Mouse (Mus musculus): ENCODE measurements around the gene Zfp872. TPM values are rescaled to one million over a fixed set of nuclear protein-coding genes. Genes with fewer than 3 reads are reported as not detected.

The Zfp872 gene
- 0.04 and 0.05 TPM in 2 replicates for polyA plus RNA-seq (2012; rRNA removed)

- WGBS, result 24% methylated on average over 43 of the region's 43 CpGs
- no peaks in the 10 kb centered on the region for H3K36me3 ChIP-seq (ENCODE audit: control insufficient read depth, insufficient read depth, low read length)
- DNase-seq, result no peak
- H3K4me3 ChIP-seq (ENCODE audit: control insufficient read depth, insufficient read depth, low read length), result peak within 1 kb of the TSS; percentile 4
- H3K27ac ChIP-seq (ENCODE audit: control insufficient read depth, insufficient read depth, low read length), result no peak within 1 kb of the TSS
- peaks cover 5% of the 10 kb centered on the region; the same call in 1 of the 2 replicates for H3K4me1 ChIP-seq (replicated peaks; ENCODE audit: control insufficient read depth, insufficient read depth, low read length)
- no peak for TF ChIP-seq POLR2A (IDR thresholded peaks at IDR 0.05; ENCODE audit: control insufficient read depth, extremely low read depth, insufficient read depth, low read length, poor library complexity)
- no peak for TF ChIP-seq CTCF (IDR thresholded peaks at IDR 0.05; ENCODE audit: borderline replicate concordance, control insufficient read depth, extremely low read depth, insufficient read depth, low read length, poor library complexity)
- peaks cover 8% of the 10 kb centered on the region; the same call in 1 of the 2 replicates for H3K27me3 ChIP-seq (ENCODE audit: control insufficient read depth, insufficient read depth, low read length)
Observed at GRCm38 (mm10) chr9:22188025-22188611, at the start of gene Zfp872. Gene Zfp872 (plus strand): TSS chr9:22188090.

DNA sequence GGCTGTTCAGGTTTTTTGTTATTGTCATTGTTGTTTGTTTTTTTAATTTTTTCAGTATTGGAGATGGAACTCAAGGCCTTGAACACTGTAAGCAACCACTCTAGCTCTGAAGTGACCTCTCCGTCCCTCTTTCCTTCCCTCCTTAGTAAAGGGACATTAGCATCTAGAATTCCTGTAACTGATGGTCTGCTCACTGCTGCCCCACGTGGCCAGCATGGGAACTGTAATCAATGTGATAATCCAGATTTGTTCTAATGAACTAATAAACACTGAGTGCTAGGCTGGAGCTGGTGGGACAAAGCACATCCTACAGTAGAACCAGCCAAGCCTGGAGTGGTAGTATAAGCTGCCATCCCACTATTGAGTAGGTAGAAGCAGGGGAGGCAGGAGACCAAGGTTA is 49.4 kb upstream of the Zfp872 start:
- WGBS, result 43% methylated on average over 2 of the region's 2 CpGs
- no peak for DNase-seq
- H3K27me3 ChIP-seq (ENCODE audit: control insufficient read depth, insufficient read depth, low read length), result no peaks in the 10 kb centered on the region

GRCm38 (mm10) chr9:22139746-22140145 is 48.1 kb upstream of the Zfp872 start:
- WGBS, result 98% methylated on average over 5 of the region's 5 CpGs
- H3K36me3 ChIP-seq (ENCODE audit: control insufficient read depth, insufficient read depth, low read length), result no peaks in the 10 kb centered on the region
- no peak overlapping the region for H3K4me3 ChIP-seq (ENCODE audit: control insufficient read depth, insufficient read depth, low read length)
- TF ChIP-seq POLR2A (IDR thresholded peaks at IDR 0.05; ENCODE audit: control insufficient read depth, extremely low read depth, insufficient read depth, low read length, poor library complexity) (no peak), CTCF (IDR thresholded peaks at IDR 0.05; ENCODE audit: borderline replicate concordance, control insufficient read depth, extremely low read depth, insufficient read depth, low read length, poor library complexity) (no peak)
- DNase-seq, result no peak
- no peak overlapping the region for H3K27ac ChIP-seq (ENCODE audit: control insufficient read depth, insufficient read depth, low read length)
- H3K4me1 ChIP-seq (replicated peaks; ENCODE audit: control insufficient read depth, insufficient read depth, low read length), result peaks cover 21% of the 10 kb centered on the region
- H3K27me3 ChIP-seq (ENCODE audit: control insufficient read depth, insufficient read depth, low read length), result no peaks in the 10 kb centered on the region

More for the DNA sequence above, 49.4 kb upstream of the Zfp872 start:
- Histone ChIP-seq H3K27ac (ENCODE audit: control insufficient read depth, insufficient read depth, low read length) (no peak overlapping the region), H3K4me1 (replicated peaks; ENCODE audit: control insufficient read depth, insufficient read depth, low read length) (peaks cover 31% of the 10 kb centered on the region), H3K4me3 (ENCODE audit: control insufficient read depth, insufficient read depth, low read length) (no peak overlapping the region), H3K36me3 (ENCODE audit: control insufficient read depth, insufficient read depth, low read length) (no peaks in the 10 kb centered on the region)
- TF ChIP-seq CTCF (IDR thresholded peaks at IDR 0.05; ENCODE audit: borderline replicate concordance, control insufficient read depth, extremely low read depth, insufficient read depth, low read length, poor library complexity) (no peak), POLR2A (IDR thresholded peaks at IDR 0.05; ENCODE audit: control insufficient read depth, extremely low read depth, insufficient read depth, low read length, poor library complexity) (no peak)

- Histone ChIP-seq H3K27ac (ENCODE audit: control insufficient read depth, insufficient read depth, low read length) (no peak overlapping the region), H3K4me3 (ENCODE audit: control insufficient read depth, insufficient read depth, low read length) (no peak overlapping the region), H3K36me3 (ENCODE audit: control insufficient read depth, insufficient read depth, low read length) (no peaks in the 10 kb centered on the region), H3K27me3 (ENCODE audit: control insufficient read depth, insufficient read depth, low read length) (no peaks in the 10 kb centered on the region), H3K4me1 (replicated peaks; ENCODE audit: control insufficient read depth, insufficient read depth, low read length) (no peaks in the 10 kb centered on the region)
- TF ChIP-seq CTCF (IDR thresholded peaks at IDR 0.05; ENCODE audit: borderline replicate concordance, control insufficient read depth, extremely low read depth, insufficient read depth, low read length, poor library complexity), result no peak
- TF ChIP-seq POLR2A (IDR thresholded peaks at IDR 0.05; ENCODE audit: control insufficient read depth, extremely low read depth, insufficient read depth, low read length, poor library complexity), result no peak
- peak; percentile 91 for DNase-seq
- 36% methylated on average over 17 of the region's 17 CpGs for WGBS
Observed at GRCm38 (mm10) chr9:22143108-22144037, 44.5 kb upstream of the Zfp872 start.

GRCm38 (mm10) chr9:22144304-22144965 is 43.5 kb upstream of the Zfp872 start:
- H3K27me3 ChIP-seq (ENCODE audit: control insufficient read depth, insufficient read depth, low read length), result no peaks in the 10 kb centered on the region
- DNase-seq, result no peak
- H3K36me3 ChIP-seq (ENCODE audit: control insufficient read depth, insufficient read depth, low read length), result no peaks in the 10 kb centered on the region
- H3K27ac ChIP-seq (ENCODE audit: control insufficient read depth, insufficient read depth, low read length), result no peak overlapping the region
- TF ChIP-seq CTCF (IDR thresholded peaks at IDR 0.05; ENCODE audit: borderline replicate concordance, control insufficient read depth, extremely low read depth, insufficient read depth, low read length, poor library complexity) (no peak), POLR2A (IDR thresholded peaks at IDR 0.05; ENCODE audit: control insufficient read depth, extremely low read depth, insufficient read depth, low read length, poor library complexity) (no peak)
- no peaks in the 10 kb centered on the region for H3K4me1 ChIP-seq (replicated peaks; ENCODE audit: control insufficient read depth, insufficient read depth, low read length)
- H3K4me3 ChIP-seq (ENCODE audit: control insufficient read depth, insufficient read depth, low read length), result no peak overlapping the region
- 79% methylated on average over 8 of the region's 8 CpGs for WGBS

Data from thymus, adult 2 months (tissue).